Mouse (Mus musculus) ES-Bruce4 (cell line): ENCODE measurements around the gene Zfp185.

Experiments
- CTCF ChIP-seq: IDR thresholded peaks from one replicate; pipeline ENCODE4 v1.8.1; 2011; ENCODE audit warnings: low read depth, low read length
- EP300 ChIP-seq: IDR thresholded peaks from 2 replicates; pipeline ENCODE4 v1.6.1; 2011; ENCODE audit warnings: low read depth, low read length; ENCODE audit not compliant: insufficient read depth
- POLR2A ChIP-seq: IDR thresholded peaks from one replicate; pipeline ENCODE4 v1.8.1; 2011; ENCODE audit warnings: low read length; ENCODE audit not compliant: insufficient read depth

- no peak for TF ChIP-seq CTCF
- no peak for TF ChIP-seq EP300
- TF ChIP-seq POLR2A: no peak
These were observed 3.4 kb downstream of the Zfp185 start for GRCm38 (mm10) chrX:72990581-72990980.
